Mouse (Mus musculus): ENCODE data around the gene Fxyd6. TPM values are rescaled to one million over a fixed set of nuclear protein-coding genes. Genes with fewer than 3 reads are reported as not detected.
A peak's percentile ranks its signal among the peaks of the same experiment; 100 is the strongest.

Fxyd6 gene
- total and polyA plus RNA-seq, 2 experiments from 2014 or later: 524 to 944 TPM

DNA sequence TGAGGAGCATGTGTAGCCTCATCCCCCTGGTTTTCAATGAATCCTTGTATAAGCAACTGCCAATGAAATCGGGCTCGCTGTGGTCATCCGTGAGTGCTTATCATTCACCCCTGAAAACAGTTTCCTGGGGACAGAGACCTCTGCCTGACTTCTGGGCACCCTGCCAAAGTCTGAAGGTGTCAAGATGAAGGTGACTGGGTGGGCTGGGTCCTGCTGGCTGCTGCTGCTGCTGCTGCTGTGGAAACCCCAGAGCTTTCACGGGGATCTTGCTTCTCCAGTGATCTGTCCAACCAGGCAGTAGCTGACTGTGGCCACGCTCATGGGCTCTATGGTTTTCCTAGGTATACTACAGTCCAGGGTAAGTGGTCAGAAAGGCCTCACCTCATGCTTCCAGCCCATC, 40.2 kb downstream of the Fxyd6 start:
- Histone ChIP-seq H3K4me1 (ENCODE audit: insufficient read depth, low read length) (no peaks in the 10 kb centered on the region), H3K27ac (ENCODE audit: low read depth, low read length) (no peak overlapping the region), H3K9me3 (ENCODE audit: low read length) (no peaks in the 10 kb centered on the region), H3K27me3 (ENCODE audit: insufficient read depth, low read length) (no peaks in the 10 kb centered on the region), H3K4me3 (ENCODE audit: low read depth, low read length) (no peak overlapping the region), H3K4me2 (ENCODE audit: low read depth, low read length, poor library complexity, severe bottlenecking) (no peak overlapping the region), H3K36me3 (ENCODE audit: insufficient read depth, low read length) (no peaks in the 10 kb centered on the region), H3K9ac (replicated peaks; ENCODE audit: low read length, poor library complexity, severe bottlenecking) (no peak overlapping the region)
- TF ChIP-seq CTCF (IDR thresholded peaks at IDR 0.05): no peak
- 85% methylated on average over 5 of the region's 5 CpGs for WGBS
- DNase-seq (ENCODE audit: low spot score) (no peak), ATAC-seq (ENCODE audit: low FRiP score) (no peak)

DNA sequence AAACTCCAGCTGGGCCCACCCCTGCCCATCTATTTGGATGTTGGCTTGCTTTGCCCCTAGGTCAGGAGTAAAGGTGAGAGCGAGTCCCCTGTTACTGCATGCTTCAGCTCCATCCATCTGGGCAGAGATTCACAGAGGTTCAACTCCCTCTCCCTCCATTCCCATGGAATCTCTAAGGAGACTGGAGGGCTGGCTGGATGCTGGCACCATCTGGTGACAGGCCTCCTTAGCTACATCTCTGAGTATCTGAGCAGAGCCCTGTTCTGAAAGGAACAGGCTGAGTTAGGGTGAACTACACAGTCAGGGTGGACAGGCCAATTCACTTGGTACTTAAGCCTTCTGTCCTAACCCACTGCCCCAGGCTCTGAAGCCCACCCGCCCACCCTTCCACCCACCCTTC, 40.6 kb downstream of the Fxyd6 start:
- Histone ChIP-seq H3K4me2 (ENCODE audit: low read depth, low read length, poor library complexity, severe bottlenecking) (no peak overlapping the region), H3K4me1 (ENCODE audit: insufficient read depth, low read length) (no peaks in the 10 kb centered on the region), H3K9ac (replicated peaks; ENCODE audit: low read length, poor library complexity, severe bottlenecking) (no peak overlapping the region), H3K9me3 (ENCODE audit: low read length) (no peaks in the 10 kb centered on the region), H3K36me3 (ENCODE audit: insufficient read depth, low read length) (no peaks in the 10 kb centered on the region), H3K27ac (ENCODE audit: low read depth, low read length) (no peak overlapping the region), H3K4me3 (ENCODE audit: low read depth, low read length) (no peak overlapping the region), H3K27me3 (ENCODE audit: insufficient read depth, low read length) (no peaks in the 10 kb centered on the region)
- WGBS: 85% methylated on average over 2 of the region's 2 CpGs
- peak; percentile 43 for DNase-seq (ENCODE audit: low spot score)
- peak; percentile 56 for TF ChIP-seq CTCF (IDR thresholded peaks at IDR 0.05)
- no peak for ATAC-seq (ENCODE audit: low FRiP score)

DNA sequence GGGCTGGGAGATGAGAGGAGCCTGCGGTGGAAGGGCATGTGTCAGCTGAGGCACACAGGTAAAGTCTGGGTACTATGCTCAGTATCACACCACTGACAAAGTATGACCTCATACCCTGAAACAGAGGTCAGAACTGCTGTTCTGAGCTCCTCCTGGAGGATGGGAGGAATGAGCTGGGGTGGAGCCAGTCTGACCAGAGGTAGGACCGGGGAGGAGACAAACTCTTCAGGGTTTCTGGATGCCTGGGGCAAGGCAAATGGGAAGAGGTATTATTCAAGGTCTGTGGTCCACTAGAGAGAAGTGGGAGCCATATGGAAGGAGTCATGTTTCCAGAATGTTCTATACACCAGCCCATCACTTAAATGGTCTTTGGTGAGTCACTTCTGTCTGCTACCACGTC, 41.1 kb downstream of the Fxyd6 start:
- H3K4me1 ChIP-seq (ENCODE audit: insufficient read depth, low read length): no peaks in the 10 kb centered on the region
- no peak overlapping the region for H3K27ac ChIP-seq (ENCODE audit: low read depth, low read length)
- no peaks in the 10 kb centered on the region for H3K27me3 ChIP-seq (ENCODE audit: insufficient read depth, low read length)
- H3K9me3 ChIP-seq (ENCODE audit: low read length): no peaks in the 10 kb centered on the region
- no peak overlapping the region for H3K9ac ChIP-seq (replicated peaks; ENCODE audit: low read length, poor library complexity, severe bottlenecking)
- no peak overlapping the region for H3K4me3 ChIP-seq (ENCODE audit: low read depth, low read length)
- WGBS: 87% methylated on average over 3 of the region's 3 CpGs
- no peak overlapping the region for H3K4me2 ChIP-seq (ENCODE audit: low read depth, low read length, poor library complexity, severe bottlenecking)
- ATAC-seq (ENCODE audit: low FRiP score) (no peak), DNase-seq (ENCODE audit: low spot score) (no peak)
- H3K36me3 ChIP-seq (ENCODE audit: insufficient read depth, low read length): no peaks in the 10 kb centered on the region
- TF ChIP-seq CTCF (IDR thresholded peaks at IDR 0.05): no peak

DNA sequence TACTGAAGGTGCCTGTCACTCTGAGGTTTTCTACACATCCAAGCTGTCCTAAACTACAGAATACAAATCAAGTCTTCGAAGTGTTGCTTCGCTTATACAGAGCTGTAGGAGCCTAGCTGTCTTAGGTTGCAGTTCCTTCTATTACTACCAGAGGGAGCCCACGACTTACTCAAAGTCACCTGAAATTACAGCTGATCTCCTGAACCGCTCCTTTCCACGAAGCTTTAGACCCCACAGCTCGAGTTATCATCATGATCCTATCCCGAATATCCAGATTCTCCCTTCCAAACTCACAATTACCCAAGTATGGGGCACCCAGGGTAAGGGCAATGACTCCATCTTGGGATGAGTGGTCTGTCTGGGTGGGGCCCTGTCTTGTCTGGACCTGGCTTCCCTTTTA, 41.8 kb downstream of the Fxyd6 start:
- Histone ChIP-seq H3K4me3 (ENCODE audit: low read depth, low read length) (no peak overlapping the region), H3K9ac (replicated peaks; ENCODE audit: low read length, poor library complexity, severe bottlenecking) (no peak overlapping the region), H3K27ac (ENCODE audit: low read depth, low read length) (0 out of 2 replicates have a peak overlapping the region, but pooled peaks have one; percentile 26), H3K27me3 (ENCODE audit: insufficient read depth, low read length) (no peaks in the 10 kb centered on the region), H3K4me2 (ENCODE audit: low read depth, low read length, poor library complexity, severe bottlenecking) (peak overlapping the region; percentile 37), H3K9me3 (ENCODE audit: low read length) (no peaks in the 10 kb centered on the region), H3K4me1 (ENCODE audit: insufficient read depth, low read length) (no peaks in the 10 kb centered on the region), H3K36me3 (ENCODE audit: insufficient read depth, low read length) (no peaks in the 10 kb centered on the region)
- WGBS: 13% methylated on average over 7 of the region's 7 CpGs
- peak; percentile 91 for TF ChIP-seq CTCF (IDR thresholded peaks at IDR 0.05)
- DNase-seq (ENCODE audit: low spot score) (peak; percentile 89), ATAC-seq (ENCODE audit: low FRiP score) (peak; percentile 38; the same call in 1 of the 2 replicates)

DNA sequence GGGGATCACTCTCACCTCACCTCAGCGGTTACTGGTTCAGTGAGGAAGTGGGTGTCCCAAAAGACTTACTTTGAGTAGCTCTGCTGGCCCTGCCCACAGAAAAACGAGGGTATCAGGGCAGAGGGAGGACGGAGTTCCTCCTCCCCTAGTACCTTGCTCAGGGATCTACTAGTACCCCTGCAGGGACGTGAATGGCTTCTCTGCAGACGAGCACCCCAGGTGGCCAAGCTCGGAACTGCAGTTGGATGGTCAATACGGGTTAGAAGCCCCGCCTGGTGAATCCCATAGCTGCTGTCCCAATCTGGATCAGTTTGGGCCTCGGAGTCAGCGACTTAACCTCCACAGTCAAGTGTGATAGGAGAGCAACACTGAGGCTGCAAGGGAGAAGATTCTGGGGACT, 42.3 kb downstream of the Fxyd6 start:
- DNase-seq (ENCODE audit: low spot score): peak; percentile 92
- Histone ChIP-seq H3K27me3 (ENCODE audit: insufficient read depth, low read length) (no peaks in the 10 kb centered on the region), H3K4me1 (ENCODE audit: insufficient read depth, low read length) (no peaks in the 10 kb centered on the region), H3K4me3 (ENCODE audit: low read depth, low read length) (no peak overlapping the region), H3K9ac (replicated peaks; ENCODE audit: low read length, poor library complexity, severe bottlenecking) (no peak overlapping the region), H3K36me3 (ENCODE audit: insufficient read depth, low read length) (no peaks in the 10 kb centered on the region), H3K4me2 (ENCODE audit: low read depth, low read length, poor library complexity, severe bottlenecking) (peak overlapping the region; percentile 37), H3K27ac (ENCODE audit: low read depth, low read length) (0 out of 2 replicates have a peak overlapping the region, but pooled peaks have one; percentile 26), H3K9me3 (ENCODE audit: low read length) (no peaks in the 10 kb centered on the region)
- peak; percentile 28; the same call in 1 of the 2 replicates for ATAC-seq (ENCODE audit: low FRiP score)
- peak; percentile 90 for TF ChIP-seq CTCF (IDR thresholded peaks at IDR 0.05)
- 8% methylated on average over 10 of the region's 10 CpGs for WGBS

DNA sequence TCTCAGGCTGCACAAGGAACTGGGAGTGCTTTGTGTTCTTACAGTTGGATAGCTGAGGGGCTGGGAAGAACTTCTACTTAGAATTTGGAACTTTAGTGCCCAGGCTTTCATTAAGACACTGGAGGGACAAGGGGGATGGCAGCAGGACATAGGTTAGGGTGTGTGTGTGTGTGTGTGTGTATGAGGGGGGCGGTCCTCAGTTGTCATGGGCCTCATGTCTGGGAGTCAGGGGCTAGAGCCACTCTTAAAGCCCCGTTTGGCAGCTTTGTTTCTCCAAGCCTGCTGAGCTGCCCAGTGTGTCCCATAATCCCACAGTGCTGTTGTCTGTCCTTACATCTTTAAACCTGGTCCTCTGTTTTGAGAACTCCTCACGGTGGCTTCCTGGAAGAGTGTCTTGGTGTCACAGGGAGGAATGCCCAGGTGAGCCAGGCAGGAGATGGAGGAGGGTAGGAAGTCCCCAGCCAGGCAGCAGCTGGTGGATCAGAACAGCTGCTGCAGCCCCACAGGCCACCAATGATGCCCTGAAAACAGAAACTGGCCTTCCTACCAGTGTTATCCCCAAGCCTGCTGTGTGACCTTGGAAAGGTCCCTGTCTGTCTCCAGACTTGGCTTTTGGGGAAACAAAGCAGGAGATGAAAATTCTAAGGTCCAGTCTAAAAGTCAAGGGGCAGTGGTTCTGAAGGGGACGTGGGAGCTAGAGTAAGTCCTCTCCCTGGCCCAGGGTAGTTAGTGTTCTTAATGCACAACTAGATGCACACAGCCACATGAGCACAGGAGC, 42.9 kb downstream of the Fxyd6 start:
- Histone ChIP-seq H3K27me3 (ENCODE audit: insufficient read depth, low read length) (no peaks in the 10 kb centered on the region), H3K27ac (ENCODE audit: low read depth, low read length) (no peak overlapping the region), H3K4me2 (ENCODE audit: low read depth, low read length, poor library complexity, severe bottlenecking) (no peak overlapping the region), H3K36me3 (ENCODE audit: insufficient read depth, low read length) (no peaks in the 10 kb centered on the region), H3K4me1 (ENCODE audit: insufficient read depth, low read length) (no peaks in the 10 kb centered on the region), H3K9ac (replicated peaks; ENCODE audit: low read length, poor library complexity, severe bottlenecking) (no peak overlapping the region), H3K4me3 (ENCODE audit: low read depth, low read length) (no peak overlapping the region), H3K9me3 (ENCODE audit: low read length) (no peaks in the 10 kb centered on the region)
- no peak for TF ChIP-seq CTCF (IDR thresholded peaks at IDR 0.05)
- ATAC-seq (ENCODE audit: low FRiP score) (no peak), DNase-seq (ENCODE audit: low spot score) (no peak)
- 77% methylated on average over 4 of the region's 4 CpGs for WGBS
